Mouse (Mus musculus): ENCODE results near the gene Gm3252. TPM values are rescaled to one million over a fixed set of nuclear protein-coding genes. Genes with fewer than 3 reads are reported as not detected.
"Not testable (repeated sequence)": the region's sequence is repeated elsewhere in the genome, so short reads cannot be mapped to it uniquely, and the experiment has no call there.

Gm3252 gene
- polyA plus RNA-seq (2012) = not detected in 2 replicates

DNA sequence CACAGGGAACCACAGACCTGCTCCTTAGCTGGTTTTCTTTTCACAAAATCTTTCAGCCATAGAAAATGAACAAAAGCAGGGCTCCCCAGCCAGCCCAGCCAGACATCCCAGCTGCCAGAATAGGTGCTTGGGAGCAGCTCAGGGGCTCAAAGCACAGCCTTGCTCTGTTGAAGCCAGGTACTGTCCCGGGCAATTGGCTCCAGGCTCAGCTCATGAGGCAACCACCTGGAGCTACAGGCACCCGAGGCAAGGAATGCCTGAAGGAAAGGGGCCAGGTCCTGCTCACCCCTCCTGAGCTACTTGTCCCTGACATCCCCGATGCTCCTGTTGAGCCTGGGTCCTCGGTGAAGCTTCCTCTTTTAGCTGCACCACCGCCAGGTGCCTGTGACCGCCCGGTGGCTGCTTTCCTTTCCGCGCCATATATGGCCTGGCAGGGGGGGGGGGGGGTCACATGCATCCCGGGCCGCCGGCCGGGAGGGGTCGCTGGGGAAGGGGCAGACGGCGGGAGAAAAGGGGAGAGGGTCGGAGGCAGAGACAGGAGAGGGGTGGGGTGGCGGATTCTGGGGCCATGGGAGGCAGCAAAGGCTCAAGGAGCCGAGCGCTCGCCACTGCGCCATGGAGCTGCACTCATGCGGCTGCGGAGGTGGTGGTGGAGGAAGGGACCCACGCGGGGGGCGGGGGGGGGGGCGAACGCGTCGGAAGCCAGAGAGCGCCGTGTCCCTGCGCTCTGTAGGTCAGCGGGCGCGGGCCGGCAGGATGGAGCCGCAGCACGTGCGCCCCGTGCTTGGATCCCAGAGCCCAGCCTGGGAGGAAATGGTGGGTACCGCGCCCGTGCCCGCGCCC lies at the start of gene Gm3252:
Gene Gm3252, plus strand, starts transcription at position 738 of the 843 bp plus-strand sequence.
- TF ChIP-seq GATA1 (IDR thresholded peaks at IDR 0.05; ENCODE audit: low read length) = not testable (repeated sequence)

DNA sequence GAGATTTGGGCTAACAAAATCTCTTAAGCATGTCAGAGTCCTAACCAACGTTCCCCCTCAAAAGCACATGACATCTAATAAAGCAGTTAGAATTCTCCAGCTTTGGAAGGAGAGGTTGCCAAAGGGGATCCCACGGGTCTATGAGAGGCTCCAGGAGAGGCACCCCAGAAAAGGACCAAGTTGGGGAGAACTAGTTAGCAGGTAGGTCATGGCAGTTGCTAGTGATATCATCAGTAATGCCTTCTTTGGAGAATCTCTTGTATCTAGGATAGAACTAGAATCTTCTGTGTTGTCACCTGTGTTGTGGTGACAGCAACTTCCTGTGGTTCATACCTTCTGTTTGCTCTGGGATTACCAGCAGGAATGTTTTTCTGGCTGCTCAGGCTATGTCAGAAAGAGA lies 17.6 kb upstream of the Gm3252 start, which contains the start of gene Gm7876:
Gene Gm7876, plus strand, starts transcription at position 301 of the 400 bp plus-strand sequence.
- not testable (repeated sequence) for TF ChIP-seq GATA1 (IDR thresholded peaks at IDR 0.05; ENCODE audit: low read length)

DNA sequence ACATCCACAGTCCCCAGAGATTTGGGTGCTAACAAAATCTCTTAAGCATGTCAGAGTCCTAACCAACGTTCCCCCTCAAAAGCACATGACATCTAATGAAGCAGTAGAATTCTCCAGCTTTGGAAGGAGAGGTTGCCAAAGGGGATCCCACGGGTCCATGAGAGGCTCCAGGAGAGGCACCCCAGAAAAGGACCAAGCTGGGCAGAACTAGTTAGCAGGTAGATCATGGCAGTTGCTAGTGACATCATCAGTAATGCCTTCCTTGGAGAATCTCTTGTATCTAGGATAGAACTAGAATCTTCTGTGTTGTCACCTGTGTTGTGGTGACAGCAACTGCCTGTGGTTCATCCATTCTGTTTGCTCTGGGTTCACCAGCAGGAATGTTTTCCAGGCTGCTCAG lies 49.5 kb downstream of the Gm3252 start, which contains the start of gene Gm9602:
Gene Gm9602, plus strand, starts transcription at position 301 of the 400 bp plus-strand sequence.
- TF ChIP-seq GATA1 (IDR thresholded peaks at IDR 0.05; ENCODE audit: low read length) = not testable (repeated sequence)

Other genes starting within 250 kb of the Gm3252 start
- not detected in 2 replicates for gene Gm3182, start 245.0 kb upstream of the Gm3252 start, polyA plus RNA-seq (2012)
- not detected in 2 replicates for gene Gm3047, start 171.4 kb upstream of the Gm3252 start, polyA plus RNA-seq (2012)
- gene Gm8159, start 94.4 kb upstream of the Gm3252 start, polyA plus RNA-seq (2012) = not detected in 2 replicates
- gene Gm3239, start 62.6 kb upstream of the Gm3252 start, polyA plus RNA-seq (2012) = not detected in 2 replicates
- gene Gm7876, start 17.5 kb upstream of the Gm3252 start, polyA plus RNA-seq (2012) = not detected in 2 replicates
- not detected in 2 replicates for gene Gm9602, start 49.6 kb downstream of the Gm3252 start, polyA plus RNA-seq (2012)
- not detected in 2 replicates for gene Gm3269, start 111.3 kb downstream of the Gm3252 start, polyA plus RNA-seq (2012)
- gene Gm3264, start 128.8 kb downstream of the Gm3252 start, polyA plus RNA-seq (2012) = not detected in 2 replicates
- gene Gm3278, start 165.6 kb downstream of the Gm3252 start, polyA plus RNA-seq (2012) = not detected in 2 replicates